In genomic region chr13:54560608-54561007, GRCm38 (mm10) we compare ENCODE assay signal across 11 mouse cellular contexts.
"Had no signal": no experiment of that assay in that cellular context is flagged by ENCODE, and none has a peak within 500 bp of the region (broad histone marks: within the 10 kb centered on the region; RNA-seq: fewer than 3 reads in every experiment).

No protein-coding gene starts in this region.

- DNase-seq: kidney, adult 11 months; kidney, postnatal 36 days; left cerebral cortex, postnatal 4 days; liver, postnatal 0 days; lung, embryonic 14.5 days; midbrain, embryonic 14.5 days; thymus, adult 2 months; thymus, postnatal 14 days; thymus, postnatal 4 days had no signal

- ATAC-seq: intestine, embryonic 15.5 days; liver, postnatal 0 days; lung, postnatal 0 days had no signal
